Mouse (Mus musculus) neutrophil, adult 5-6 weeks (primary cell): ENCODE measurements around the gene Lrrc1. TPM values are rescaled to one million over a fixed set of nuclear protein-coding genes. Genes with fewer than 3 reads are reported as not detected.
A peak's percentile ranks its signal among the peaks of the same experiment; 100 is the strongest.

Source experiments
- ATAC-seq: fragments of 151-379, 151-347 bp; 2 replicates; pipeline ENCODE4 v1.8.0; 2017; ENCODE audit warnings: mild to moderate bottlenecking, moderate TSS enrichment; ENCODE audit not compliant: insufficient number of reproducible peaks, poor library complexity, low FRiP score, severe bottlenecking; ENCODE audit errors: extremely low read depth
- total RNA-seq: library from RNA; stranded (forward); fragments of 200-1000 nt; gene quantifications from 2 replicates; pipeline ENCODE4 v1.2.3, GENCODE M21; 2017

The Lrrc1 gene
- total RNA-seq, 1 experiment from 2014 or later, result 9.3 TPM

DNA sequence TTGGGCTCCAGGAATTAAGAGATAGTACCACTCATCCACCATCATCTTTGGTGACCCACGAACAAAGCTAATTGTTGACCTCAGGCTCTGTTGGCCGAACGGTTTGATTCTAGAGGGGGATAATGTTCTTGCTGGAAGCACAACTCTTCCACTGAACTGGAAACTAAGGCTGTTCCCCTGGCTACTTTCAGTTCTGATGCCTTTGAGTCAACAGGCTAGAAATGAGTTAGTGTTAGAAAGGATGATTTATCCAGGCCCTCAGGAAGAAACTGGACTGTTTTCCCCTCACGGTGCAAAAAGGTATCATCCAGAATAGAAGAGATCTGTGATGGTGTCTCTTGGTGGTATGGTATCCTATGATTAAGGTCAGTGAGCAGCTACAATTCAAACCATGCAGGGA lies 70.1 kb downstream of the Lrrc1 start:
- no peak for ATAC-seq

DNA sequence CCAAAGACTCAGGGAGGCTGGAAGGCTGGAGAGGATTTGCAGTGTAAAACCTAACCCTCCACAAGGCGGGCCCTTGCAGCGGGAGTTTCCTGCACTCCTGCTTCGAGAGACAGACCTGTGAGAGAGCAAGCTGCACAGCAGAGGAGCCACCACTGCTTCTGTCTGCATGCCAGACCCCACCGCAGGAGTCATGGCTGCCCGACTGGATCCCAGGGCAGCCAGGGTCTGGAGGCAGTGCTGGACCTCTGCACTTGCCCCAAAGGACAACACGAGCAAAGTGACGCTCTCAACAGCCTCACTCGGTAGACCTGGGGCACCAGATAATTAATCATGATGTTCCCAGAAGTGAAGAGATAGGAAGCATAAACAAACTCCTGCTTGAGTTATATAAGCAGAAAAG lies 72.1 kb downstream of the Lrrc1 start:
- no peak for ATAC-seq

DNA sequence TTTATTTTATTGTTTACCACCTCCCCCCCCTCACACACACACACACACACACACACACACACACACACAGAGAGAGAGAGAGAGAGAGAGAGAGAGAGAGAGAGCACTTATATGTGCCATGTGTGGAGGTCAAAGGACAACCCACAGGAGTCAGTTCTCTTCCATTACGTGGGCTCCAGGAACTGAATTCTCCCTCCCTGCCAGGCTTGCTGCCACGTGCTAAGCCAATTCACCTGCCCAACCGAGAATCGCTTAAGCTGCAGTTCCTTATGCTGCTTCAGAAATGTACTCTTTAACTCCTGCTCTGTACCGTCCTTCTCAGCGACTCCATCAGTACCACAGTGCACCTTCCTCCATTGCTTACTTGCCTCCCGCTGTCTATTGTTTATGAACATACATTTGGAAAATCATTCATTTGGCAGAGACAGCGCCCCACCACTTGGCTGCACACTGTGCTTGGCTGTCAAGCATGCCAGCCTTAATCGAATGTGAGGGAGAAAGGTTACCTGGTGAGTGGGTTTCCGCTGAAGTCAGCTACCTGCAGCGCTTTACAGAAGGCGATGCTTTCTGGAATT lies 72.9 kb downstream of the Lrrc1 start:
- ATAC-seq, result no peak

DNA sequence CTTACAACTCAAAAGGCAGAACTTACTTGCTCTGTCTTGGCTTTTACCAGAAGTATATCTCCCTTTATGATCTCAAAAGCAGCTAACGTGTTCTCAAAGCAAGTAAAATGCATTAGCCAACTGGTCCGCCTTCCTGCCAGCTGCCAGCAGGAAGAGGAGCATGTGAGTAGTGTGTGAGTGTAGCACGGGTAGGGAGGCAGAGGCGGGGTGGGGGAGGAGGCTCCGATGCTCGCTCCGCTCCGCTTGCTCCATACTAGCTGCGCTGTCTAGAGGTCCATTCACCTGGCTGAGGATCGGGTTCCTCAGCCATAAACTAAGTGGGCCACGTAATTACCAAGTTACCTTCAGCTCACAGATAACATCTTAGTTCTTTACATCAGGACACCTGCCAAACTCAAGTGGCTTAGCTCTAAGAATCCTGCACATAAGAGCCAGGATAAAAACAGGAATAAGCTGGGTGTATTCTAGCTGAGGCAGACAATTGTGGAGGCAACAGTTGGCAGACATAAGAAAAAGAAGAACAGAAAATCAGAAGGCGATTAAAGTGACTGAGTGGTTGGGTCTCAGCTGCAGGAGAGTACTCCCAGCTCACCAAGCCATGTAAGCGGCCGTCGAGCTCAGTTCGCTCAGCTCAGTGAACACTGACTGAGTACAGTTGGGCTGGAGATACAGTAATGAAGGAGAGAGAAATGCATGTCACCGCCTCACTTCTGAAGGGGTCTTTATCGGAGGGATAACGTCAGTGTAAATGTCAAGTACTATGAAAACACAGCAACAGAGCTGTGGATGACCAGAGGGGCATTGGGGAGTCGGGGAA lies 74.7 kb downstream of the Lrrc1 start:
- ATAC-seq, result no peak

DNA sequence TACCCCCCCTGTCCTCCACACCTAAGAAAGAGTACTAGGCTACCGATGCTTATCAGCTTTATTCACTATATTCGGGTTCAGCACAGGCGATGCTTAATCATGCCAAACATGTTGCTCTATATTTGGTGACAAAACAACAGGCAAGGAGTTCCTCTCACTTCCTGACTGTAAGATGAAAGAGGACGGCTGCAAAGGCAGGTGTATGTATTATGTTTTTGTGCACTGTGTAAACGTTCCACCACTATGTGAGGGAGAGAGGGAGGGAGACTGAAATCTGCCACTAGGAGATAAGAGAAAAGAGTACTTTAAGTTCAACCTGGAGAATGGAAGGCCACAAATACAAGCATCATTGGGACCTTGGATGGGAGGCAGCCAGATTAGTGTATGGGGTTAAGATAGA lies 77.7 kb downstream of the Lrrc1 start:
- no peak for ATAC-seq

DNA sequence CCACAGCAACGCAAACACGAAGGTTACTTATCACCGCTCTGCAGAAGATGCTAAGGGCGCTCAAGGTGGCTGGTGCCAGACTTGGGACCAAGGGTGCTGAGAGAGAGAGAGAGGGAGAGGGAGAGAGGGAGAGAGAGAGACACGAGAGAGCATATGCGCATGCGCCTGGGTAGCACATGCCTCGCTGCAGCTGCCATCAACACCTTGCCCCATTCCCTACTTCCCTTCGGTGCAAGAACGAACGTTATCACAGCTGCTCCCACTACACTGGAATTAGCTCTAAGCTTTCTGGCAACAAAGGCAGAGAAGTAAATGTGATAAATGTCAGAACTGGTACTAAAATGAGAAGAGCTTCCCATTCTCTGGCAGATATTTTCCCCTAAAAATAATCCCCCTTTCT lies 79.3 kb downstream of the Lrrc1 start:
- ATAC-seq, result no peak

DNA sequence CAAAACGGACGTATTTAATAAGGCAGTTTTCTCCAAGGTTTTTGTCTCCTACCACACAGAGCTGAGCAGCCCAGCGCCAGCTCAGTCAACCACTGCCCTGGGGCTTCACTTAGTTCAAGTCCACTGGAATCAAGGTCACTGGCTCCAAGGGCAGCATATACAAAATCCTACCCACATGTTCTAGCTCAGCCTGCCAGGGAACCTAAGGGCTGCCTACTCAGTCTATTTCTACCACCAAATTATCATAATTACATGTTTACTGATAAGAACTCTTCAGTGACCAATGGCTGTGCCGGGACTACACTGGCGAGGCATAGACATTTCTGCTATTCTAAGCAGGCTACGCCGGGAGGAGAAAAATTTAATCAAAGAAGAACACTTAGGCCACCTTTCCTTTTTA lies 80.8 kb downstream of the Lrrc1 start:
- no peak for ATAC-seq

DNA sequence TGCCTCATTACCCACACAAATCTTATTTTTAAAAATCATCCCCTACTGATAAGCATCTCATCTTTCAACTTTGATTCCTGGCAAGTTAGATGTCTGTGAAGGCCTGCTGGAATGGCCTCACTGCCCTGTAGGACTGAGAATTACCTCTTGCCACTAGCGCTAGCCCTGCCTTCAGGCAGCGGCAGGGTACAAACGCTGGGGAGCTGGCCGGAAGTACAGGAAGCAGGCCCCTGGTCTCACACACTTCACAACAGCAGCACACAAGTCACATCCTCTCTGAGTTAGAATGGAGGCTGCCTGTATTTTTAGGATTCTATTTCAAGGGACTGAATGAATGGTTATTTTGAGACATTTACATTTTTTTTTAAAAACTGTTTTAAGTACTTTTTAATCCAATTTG lies 81.5 kb downstream of the Lrrc1 start:
- ATAC-seq, result no peak

DNA sequence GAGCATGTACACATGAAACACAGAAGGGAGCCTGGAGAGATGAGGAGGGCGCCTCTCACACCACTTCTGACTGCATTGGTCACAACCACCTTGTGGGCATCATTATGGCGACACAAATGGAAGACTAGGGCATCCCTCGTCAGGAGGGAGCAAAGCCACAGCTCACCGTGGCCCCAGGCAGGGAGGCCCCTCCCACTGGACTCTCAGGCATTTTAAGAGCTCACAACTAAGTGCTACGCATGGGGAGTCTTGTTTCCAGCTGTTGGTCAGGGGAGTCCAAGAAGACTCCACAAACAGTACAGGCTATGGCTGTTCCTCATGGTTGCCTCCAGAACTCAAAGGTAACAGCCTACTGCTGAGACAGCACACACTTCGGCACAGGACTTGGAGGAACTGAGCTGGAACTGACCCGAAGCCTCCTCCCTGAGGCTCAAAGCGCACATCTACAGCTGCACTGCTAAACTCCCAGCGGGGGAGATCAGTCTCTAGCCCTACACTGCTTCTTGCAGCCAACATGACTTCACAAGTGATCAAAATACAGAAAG lies 83.2 kb downstream of the Lrrc1 start:
- no peak for ATAC-seq

DNA sequence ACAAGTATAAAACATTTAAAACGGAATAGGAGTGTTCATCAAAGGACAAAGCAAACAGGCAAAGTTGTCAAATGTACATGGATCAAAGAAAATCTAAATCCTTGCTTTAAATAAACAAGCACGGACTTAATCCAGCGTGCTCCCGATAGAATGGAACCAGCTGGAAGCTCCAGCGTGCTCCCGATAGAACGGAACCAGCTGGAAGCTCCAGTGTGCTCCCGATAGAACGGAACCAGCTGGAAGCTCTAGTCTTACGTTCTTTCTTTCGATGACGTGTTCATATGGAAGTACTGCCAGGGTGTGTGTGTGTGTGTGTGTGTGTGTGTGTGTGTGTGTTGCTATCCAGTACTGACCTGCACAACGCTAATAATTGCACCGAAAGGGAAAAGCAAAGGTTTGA lies 84.3 kb downstream of the Lrrc1 start:
- ATAC-seq, result no peak

DNA sequence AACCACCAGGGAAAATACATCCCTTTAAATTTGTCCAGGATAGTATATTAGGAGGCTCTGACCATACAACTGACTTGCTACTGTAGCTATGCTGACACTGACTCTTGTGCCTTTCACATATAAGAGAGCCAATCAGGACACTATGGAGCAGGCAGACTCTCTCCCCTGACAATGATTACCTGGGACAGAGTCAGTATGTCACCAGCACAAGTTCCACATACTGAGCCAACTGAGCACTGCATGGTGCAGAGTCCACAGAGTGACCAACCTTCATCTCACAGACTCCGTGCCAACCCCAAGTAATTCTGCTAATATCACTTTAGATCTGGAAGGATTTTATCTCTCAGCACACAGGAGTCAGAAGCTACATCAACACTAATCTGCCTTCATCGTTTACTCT lies 85.3 kb downstream of the Lrrc1 start:
- no peak for ATAC-seq

DNA sequence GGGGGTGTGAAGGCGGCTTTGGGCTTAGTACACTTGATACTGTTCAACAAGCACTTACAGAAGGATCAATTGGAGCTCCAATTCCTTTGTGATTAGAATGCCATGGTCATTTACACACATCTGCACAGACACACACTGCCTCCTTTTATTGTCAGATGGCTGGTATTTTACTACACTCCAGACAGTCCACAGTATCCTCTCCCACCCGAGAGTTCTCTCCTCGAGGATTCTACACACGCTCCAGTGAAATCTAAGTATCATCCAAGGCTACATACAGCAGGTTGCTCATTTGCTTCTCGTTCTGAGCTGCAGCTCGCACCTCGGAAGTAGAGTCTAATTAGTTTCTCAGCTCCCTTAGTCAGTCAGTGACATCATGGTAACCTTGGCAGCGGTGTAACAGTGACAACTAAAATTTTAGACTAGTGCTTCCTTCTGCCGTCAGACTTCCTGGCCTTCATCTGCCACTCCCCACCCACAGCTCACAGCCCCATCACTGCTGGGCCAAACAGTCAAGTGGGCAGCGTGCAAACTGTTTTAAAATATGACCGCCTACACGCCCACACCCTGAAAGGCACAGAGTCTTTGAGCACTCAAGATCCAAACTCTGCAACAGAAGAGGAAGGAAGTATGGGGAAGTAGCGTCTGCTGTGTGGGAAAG lies 88.4 kb downstream of the Lrrc1 start:
- 0 out of 2 replicates have a peak, but pooled peaks have one; percentile 27 for ATAC-seq

DNA sequence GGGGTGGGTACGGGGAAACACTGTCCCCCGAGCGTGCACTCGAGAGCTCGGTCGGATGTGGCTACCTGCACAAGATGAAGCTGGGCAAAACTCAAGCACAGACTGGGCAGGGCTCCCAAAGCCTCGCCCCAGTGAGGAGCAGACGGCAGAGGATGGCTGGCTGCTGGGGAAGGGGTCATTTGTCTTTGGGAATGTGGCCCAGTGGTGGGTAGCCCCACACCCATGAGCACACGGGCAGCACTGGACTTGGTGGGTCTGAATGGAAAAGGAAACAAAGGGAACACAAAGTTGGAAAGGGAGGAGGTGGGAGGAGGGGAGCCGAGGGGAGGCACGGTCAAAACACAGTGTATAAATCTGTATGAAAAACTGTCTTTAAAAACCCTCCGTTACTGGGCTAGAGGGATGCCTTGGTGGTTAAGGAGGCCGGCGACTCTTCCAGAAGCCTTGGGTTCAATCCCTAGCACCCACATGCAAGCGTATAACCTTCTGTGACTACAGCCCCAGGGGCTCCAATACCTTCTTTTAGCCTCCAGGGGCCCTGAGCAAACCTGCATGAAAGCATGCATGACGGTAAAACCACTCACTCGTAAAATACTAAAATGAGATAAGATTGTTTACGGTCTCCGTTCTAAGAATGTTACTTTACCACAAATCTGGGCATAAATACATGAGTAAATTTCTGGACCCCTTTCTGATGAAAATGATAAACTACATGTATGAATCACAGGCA lies 89.1 kb downstream of the Lrrc1 start:
- ATAC-seq, result no peak

DNA sequence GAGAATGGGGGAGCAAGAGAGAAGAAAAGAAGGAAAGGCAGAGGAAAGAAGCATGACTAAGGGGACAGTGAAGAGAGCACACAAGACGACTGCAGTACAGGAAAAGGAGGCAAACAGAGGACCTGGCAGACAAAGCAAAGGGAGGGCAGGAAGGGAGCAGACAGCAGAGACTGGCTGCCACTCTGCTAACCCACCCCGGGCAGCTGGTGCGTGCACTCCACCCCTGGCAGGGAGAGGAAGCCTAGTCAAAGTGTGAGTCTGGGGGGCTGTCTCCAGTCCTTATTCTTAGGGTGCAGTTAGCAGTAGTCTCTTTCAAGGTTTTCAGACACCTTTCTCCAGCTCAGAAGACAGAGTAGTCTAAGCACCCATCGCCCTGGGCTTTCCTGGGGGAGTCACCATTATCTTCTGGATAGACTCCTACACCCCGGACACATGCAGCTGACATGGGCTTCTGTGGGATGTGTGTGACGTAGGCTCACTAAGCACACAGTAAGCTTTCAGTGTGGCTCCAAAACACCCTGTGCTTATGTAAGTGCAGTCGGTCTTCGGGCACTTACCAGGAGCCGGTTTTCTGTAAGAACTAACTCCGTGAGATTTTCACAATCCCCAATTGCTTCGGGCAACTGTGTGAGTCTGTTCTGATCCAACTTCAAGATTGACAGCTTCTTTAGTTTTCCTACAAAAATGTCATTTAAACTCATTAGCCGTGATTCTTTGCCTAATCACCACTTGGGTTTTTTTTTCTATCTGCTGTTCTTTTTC lies 92.4 kb downstream of the Lrrc1 start:
- ATAC-seq, result no peak

DNA sequence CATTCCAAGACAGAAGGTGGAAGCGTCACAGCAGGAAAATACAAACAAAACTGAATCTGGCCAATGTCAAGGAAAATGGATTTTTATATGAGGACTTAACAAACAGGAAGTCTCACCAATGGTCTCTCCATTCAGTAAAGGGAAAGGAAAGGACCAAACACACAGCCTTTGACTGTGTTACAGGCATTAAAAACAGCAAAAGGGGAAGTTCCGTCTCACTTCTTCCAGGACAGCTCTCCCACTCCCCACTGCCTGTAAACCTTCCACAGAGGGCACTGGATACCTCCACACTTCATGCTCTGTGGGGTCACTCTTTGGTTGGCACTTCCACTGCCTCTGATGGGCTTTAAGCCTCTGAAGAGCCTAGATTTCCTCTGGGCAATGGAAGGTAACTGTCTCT lies 94.2 kb downstream of the Lrrc1 start:
- no peak for ATAC-seq

DNA sequence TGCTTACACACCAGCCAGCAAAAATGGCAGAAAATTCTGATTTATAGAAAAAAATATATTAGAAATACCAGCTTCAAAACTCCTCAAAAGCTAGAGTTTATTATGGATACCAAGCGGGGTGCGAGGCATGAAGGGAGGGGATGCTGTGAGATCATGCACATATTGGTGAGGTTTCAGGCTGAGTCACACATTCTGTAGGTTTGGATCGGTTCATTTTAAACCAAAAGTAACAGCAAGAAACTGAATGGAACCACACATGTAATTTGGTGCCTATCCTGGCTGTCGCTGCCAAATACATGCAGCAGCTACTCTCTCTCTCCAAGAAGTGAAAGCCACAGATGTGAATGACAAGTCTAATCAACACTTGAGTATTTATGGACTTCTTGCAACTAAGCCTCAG lies 99.8 kb downstream of the Lrrc1 start:
- no peak for ATAC-seq

DNA sequence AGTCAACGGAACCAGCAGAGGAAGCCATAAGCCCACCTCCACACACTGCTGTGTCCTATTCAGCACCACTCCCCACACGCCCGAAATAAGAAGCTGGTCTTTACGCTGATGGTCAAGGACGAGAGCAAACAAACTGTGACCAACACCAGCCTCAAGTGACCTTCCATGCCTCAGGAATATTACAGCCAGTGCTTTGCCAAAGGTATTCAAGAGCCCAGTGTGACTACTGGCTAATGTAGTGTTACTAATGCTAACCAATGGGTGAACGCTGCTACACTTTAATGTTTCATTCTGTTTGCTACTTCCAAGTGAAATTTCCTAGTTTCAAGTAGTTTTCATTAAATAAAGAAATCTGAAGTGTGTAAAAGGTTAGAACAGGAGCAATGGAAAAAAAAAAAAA lies 105.3 kb downstream of the Lrrc1 start:
- ATAC-seq, result no peak

DNA sequence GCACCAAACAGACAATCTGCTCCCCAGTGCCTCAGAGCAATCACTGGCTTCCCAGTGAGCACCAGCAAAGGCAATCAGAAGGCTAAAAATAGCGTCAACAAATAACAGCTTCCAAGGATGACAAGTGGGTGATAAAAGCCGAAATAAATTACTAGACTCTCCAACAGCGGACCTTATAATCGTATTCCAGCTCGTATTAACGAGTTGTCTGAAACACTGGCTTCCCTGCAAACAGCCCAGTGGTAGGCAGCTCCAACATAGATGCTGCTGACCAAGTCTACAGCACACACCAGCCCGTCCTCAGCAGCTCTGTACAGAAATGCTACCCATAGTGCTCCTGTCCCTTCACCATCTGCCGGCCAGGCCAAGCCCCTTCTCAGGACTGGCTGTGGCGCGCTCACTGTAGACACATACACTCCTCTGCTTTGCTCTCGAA lies 105.8 kb downstream of the Lrrc1 start:
- no peak for ATAC-seq

DNA sequence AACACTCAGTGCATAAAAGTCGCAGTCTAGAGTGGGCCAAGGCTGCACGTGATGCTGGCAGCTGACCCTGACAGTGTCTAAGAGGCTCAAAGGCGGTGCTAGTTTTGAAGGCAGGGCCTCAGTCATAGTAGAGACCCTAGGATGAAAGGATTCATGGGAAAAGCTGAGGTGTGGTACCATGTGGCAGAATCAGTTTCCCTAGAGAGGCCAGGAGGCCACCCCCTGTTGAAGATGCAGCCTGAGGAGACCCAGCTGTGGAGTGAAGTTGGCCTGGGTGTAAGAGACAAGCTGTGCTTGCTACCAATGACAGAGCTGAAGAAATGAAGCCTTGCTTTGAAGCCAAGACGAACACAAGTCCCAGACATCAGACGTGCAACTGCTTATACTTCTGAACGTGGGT lies 107.5 kb downstream of the Lrrc1 start:
- no peak for ATAC-seq
